Mouse (Mus musculus) spleen, adult 2 months (tissue): ENCODE results near the gene Spo11.

Source experiments
- CTCF ChIP-seq: fragments of 200-500 bp; IDR thresholded peaks from 2 replicates; pipeline ENCODE4 v1.5.1; 2011; ENCODE audit warnings: mild to moderate bottlenecking, inconsistent platforms; ENCODE audit not compliant: insufficient read depth, insufficient read length, insufficient replicate concordance; ENCODE audit errors: extremely low read depth
- POLR2A ChIP-seq: fragments of 200-500 bp; IDR thresholded peaks from 2 replicates; pipeline ENCODE4 v1.6.1; 2011; ENCODE audit warnings: low read depth, low read length, inconsistent platforms

- no peak for TF ChIP-seq CTCF
- TF ChIP-seq POLR2A = no peak
These were observed 59.8 kb downstream of the Spo11 start for GRCm38 (mm10) chr2:173037347-173037746.
